Mouse (Mus musculus): ENCODE results near the gene Gm3336. TPM values are rescaled to one million over a fixed set of nuclear protein-coding genes. Genes with fewer than 3 reads are reported as not detected.
A peak's percentile ranks its signal among the peaks of the same experiment; 100 is the strongest.

Gm3336 gene
- polyA plus RNA-seq, 1 experiment from 2014 or later, result not detected

DNA sequence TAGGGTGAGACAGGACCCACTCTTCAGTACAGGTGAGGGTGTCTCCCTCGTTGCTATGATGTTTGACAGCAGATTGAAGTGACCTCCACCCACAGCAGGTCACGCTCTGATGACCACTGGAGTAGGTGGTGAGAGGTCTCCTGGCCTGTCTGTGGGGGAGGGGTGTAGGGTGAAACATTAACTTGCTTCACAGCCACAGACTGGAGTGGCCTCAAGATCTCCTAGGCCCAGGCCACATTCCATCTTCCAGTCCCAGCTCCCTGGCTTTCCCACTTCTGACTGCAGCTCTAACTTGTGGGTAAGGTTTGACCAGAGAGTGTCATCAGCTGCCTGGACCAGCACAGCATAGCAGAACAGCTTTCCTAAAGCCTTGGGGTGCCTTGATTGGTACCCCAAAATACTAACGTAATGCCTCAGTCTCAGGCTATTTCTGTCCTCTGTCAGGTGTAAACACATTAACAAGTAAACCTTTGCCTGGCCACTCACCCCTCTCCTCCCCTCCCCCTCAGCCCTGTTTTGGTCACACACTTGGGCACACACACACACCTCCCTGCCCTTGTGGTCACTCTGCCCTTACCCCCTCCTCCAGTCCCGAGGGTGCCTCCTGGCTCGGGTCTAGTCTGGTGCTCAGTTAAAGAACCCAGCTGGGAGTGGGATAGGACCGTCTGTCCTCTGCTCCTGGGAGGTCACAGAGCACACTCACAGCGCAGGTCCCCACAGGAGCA, 5.3 kb downstream of the Gm3336 start, which contains the start of gene Pde4c:
Gene Pde4c (plus strand): TSS at position 235 of the 725 bp plus-strand sequence.
- Histone ChIP-seq H3K9me3 (no peaks in the 10 kb centered on the region), H3K4me3 (no peak within 1 kb of the TSS), H3K27me3 (peaks cover 11% of the 10 kb centered on the region), H3K36me3 (no peaks in the 10 kb centered on the region), H3K4me2 (no peak within 1 kb of the TSS), H3K27ac (replicated peaks) (no peak within 1 kb of the TSS), H3K9ac (no peak within 1 kb of the TSS), H3K4me1 (replicated peaks) (no peaks in the 10 kb centered on the region)
- no peak for ATAC-seq (ENCODE audit: low FRiP score, low read depth)
- 60% methylated on average over 7 of the region's 7 CpGs for WGBS

DNA sequence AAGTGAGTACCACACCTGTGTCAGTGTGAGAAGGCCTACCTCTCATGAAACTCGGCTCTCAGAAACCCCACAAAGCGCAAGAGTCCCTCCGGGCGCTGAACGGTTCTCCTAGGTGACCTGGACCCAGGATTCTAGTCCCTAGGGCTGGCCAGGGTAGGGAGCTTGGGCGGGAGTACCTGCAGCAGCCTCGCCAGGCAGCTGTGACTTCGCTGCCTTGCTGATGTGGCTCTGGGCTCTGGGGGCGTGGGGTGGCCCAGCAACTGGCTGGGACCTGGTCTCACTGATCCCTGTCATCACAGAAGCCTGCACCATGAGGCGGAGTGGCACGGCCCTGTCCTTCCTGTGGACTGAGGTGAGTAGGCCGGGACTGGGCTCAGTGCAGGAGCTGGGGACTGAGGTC, 5.9 kb downstream of the Gm3336 start:
- 82% methylated on average over 12 of the region's 12 CpGs for WGBS
- Histone ChIP-seq H3K4me3 (no peak overlapping the region), H3K4me1 (replicated peaks) (no peaks in the 10 kb centered on the region), H3K36me3 (no peaks in the 10 kb centered on the region), H3K9ac (no peak overlapping the region), H3K9me3 (no peaks in the 10 kb centered on the region), H3K4me2 (no peak overlapping the region), H3K27me3 (peaks cover 16% of the 10 kb centered on the region), H3K27ac (replicated peaks) (no peak overlapping the region)
- no peak for ATAC-seq (ENCODE audit: low FRiP score, low read depth)

DNA sequence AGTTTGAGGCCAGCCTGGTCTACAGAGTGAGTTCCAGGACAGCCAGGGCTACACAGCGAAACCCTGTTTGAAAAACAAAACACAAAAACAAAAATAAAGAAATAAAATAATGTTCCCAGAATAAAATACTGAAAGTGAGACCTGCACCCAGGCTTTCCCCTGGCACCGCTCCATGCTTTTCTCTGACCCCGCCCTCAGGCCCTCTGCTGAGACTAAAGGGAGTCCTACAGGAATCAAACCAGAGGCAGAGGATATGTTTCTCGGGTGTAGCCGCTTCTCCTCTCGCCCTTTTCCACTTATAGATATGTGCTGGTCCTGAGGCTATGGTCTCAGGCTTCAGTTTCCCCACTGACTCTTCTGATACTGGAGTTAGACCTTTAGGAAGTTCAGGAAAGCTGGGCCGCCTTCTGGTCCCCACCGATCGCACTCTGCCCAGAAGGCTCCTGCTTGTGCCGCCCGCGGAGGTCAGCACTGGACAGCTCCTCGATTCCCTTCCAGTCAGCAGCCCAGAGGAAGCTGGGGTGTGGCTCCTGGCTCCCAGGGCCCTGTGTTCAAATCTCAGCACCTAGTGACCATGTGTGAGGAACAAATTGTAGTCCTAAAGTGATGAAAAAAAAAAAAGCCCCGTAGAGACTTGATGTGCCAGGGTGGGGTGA, 7.6 kb downstream of the Gm3336 start:
- no peak overlapping the region for H3K4me2 ChIP-seq
- no peak overlapping the region for H3K9ac ChIP-seq
- no peaks in the 10 kb centered on the region for H3K36me3 ChIP-seq
- peaks cover 32% of the 10 kb centered on the region for H3K27me3 ChIP-seq
- 0 out of 2 replicates have a peak, but pooled peaks cover 3% of the 10 kb centered on the region for H3K4me1 ChIP-seq (replicated peaks)
- no peak overlapping the region for H3K4me3 ChIP-seq
- WGBS, result 31% methylated on average over 14 of the region's 14 CpGs
- no peaks in the 10 kb centered on the region for H3K9me3 ChIP-seq
- ATAC-seq (ENCODE audit: low FRiP score, low read depth), result no peak
- no peak overlapping the region for H3K27ac ChIP-seq (replicated peaks)

DNA sequence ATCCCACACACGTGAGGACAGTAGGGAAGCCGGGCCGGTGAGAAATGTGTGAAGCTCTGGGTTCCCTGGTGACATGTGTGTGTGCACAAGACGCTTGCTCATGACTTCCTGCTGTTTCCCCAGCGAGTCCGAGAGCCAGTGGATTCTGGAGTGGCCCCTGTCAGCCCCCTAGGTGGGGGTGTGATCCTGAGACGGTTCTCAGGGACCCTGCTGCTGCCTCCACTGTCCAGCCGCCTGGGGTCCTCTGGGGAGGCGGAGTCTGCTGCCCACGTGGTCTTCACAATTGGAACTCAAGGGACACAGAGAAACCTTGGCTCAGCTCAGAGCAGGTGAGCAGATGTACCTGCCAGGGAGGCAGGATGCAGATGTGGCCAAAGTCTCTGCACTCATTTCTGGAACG, 8.4 kb downstream of the Gm3336 start:
- no peaks in the 10 kb centered on the region for H3K9me3 ChIP-seq
- 42% methylated on average over 11 of the region's 11 CpGs for WGBS
- no peak overlapping the region for H3K4me3 ChIP-seq
- no peaks in the 10 kb centered on the region for H3K36me3 ChIP-seq
- peaks cover 35% of the 10 kb centered on the region for H3K27me3 ChIP-seq
- H3K4me1 ChIP-seq (replicated peaks), result 0 out of 2 replicates have a peak, but pooled peaks cover 3% of the 10 kb centered on the region
- H3K4me2 ChIP-seq, result no peak overlapping the region
- no peak overlapping the region for H3K27ac ChIP-seq (replicated peaks)
- no peak overlapping the region for H3K9ac ChIP-seq
- no peak for ATAC-seq (ENCODE audit: low FRiP score, low read depth)

DNA sequence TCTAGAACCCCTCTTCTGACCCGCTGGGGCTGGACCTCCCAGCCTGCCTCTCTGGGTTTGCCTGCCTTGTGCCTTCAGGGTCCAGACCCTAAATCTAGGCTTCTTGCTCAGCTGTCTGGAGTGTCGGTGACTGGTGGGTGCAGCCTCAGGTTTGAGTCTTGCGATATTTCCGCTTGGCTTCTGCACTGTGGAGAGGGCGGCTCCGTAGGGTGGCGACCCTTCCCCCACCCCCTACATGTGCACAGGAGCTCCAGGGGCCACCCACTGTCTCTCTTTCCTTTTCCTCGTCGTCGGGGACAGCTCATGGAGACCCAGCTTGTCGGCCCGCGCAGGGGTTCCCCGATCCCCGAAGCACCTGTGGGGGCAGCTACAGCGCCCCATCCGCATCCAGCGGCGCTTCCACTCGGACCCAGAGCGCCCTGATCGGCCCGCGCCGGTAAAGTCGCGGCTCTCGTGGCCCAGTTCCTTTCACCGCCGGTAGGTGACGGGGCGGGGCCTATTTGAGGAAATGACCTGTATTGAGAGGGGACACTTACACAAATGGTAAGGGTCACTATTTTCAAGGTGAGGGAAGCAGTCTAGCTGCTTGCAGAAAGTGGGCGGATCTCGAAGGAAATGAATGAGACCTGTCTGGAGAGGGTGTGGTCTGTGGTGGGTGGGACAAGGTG, 11.6 kb downstream of the Gm3336 start:
- no peaks in the 10 kb centered on the region for H3K36me3 ChIP-seq
- no peak overlapping the region for H3K9ac ChIP-seq
- WGBS, result 5% methylated on average over 34 of the region's 34 CpGs
- H3K4me1 ChIP-seq (replicated peaks), result 0 out of 2 replicates have a peak, but pooled peaks cover 3% of the 10 kb centered on the region
- peak overlapping the region; percentile 24; the same call in 1 of the 2 replicates for H3K4me3 ChIP-seq
- H3K4me2 ChIP-seq, result peak overlapping the region; percentile 49
- peaks cover 35% of the 10 kb centered on the region for H3K27me3 ChIP-seq
- no peak overlapping the region for H3K27ac ChIP-seq (replicated peaks)
- no peak for ATAC-seq (ENCODE audit: low FRiP score, low read depth)
- no peaks in the 10 kb centered on the region for H3K9me3 ChIP-seq

DNA sequence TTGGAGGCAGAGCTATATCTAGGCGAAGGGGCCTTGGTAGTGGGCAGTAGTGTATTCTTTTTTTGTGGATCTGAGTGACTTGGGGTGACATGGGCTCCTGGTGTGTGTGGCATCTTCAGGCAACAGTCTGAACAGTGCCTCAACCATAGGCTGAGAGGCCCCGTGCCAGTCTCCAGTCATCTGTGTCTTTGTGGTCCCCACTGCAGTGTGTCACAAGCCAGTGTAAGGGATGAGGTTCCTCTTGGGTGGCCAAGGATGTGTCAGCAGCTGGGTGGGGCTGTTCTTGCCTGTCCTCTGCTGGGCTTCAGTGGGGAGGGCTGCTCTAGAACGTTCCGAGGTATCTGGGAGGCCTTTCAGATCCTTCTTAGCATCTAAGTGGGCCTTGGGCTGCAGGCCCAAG, 12.6 kb downstream of the Gm3336 start:
- peaks cover 35% of the 10 kb centered on the region for H3K27me3 ChIP-seq
- no peak overlapping the region for H3K4me2 ChIP-seq
- H3K4me3 ChIP-seq, result no peak overlapping the region
- no peak overlapping the region for H3K27ac ChIP-seq (replicated peaks)
- ATAC-seq (ENCODE audit: low FRiP score, low read depth), result 0 out of 2 replicates have a peak, but pooled peaks have one; percentile 3
- no peaks in the 10 kb centered on the region for H3K9me3 ChIP-seq
- H3K4me1 ChIP-seq (replicated peaks), result 0 out of 2 replicates have a peak, but pooled peaks cover 3% of the 10 kb centered on the region
- WGBS, result 88% methylated on average over 4 of the region's 4 CpGs
- no peaks in the 10 kb centered on the region for H3K36me3 ChIP-seq
- no peak overlapping the region for H3K9ac ChIP-seq

DNA sequence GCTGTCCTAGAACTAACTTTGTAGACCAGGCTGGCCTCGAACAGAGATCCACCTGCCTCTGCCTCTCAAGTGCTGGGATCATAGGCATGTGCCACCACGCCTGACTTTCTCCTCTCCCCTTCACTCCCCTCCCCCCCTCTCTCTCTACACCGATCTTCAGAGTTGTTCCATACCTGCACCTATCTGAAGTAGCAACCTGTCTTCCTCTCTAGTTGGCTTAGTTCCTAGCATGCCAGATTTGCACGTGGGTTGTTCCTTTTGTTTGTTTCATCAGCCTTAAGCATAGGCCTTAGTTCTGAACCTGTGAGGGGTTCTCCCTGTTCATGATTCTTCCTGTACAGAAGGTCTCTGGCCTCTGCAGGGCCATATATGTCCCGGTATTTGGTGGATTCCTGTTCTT, 19.4 kb downstream of the Gm3336 start:
- ATAC-seq (ENCODE audit: low FRiP score, low read depth), result no peak
- Histone ChIP-seq H3K9me3 (no peaks in the 10 kb centered on the region), H3K27me3 (peaks cover 13% of the 10 kb centered on the region)

DNA sequence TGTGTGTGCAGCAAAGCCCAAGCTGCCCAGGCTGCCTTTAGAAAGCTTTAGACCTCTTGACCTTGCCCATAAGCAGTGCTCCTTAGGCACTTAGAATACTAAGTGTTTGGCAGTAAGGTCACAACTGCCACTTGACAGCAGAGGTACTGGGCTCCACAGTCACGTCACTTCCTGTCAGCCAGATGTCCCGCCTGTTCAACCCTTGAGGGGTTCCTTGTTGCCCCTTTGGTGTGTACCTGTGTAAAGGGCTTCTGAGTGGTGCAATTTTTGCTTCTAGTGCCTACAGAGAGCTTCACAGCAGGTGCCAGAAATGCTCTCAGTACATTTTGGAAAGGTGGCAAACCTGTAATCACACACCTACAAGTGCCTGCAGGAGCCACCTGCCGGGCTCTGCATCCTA, 19.9 kb downstream of the Gm3336 start:
- Histone ChIP-seq H3K4me2 (no peak overlapping the region), H3K4me1 (replicated peaks) (peaks cover 5% of the 10 kb centered on the region), H3K27me3 (peaks cover 18% of the 10 kb centered on the region), H3K9ac (no peak overlapping the region), H3K27ac (replicated peaks) (no peak overlapping the region), H3K9me3 (no peaks in the 10 kb centered on the region), H3K36me3 (no peaks in the 10 kb centered on the region), H3K4me3 (no peak overlapping the region)
- WGBS, result 77% methylated on average over 3 of the region's 3 CpGs
- no peak for ATAC-seq (ENCODE audit: low FRiP score, low read depth)

More for the DNA sequence above, 19.4 kb downstream of the Gm3336 start:
- Histone ChIP-seq H3K4me3 (no peak overlapping the region), H3K27ac (replicated peaks) (no peak overlapping the region), H3K4me1 (replicated peaks) (no peaks in the 10 kb centered on the region), H3K36me3 (no peaks in the 10 kb centered on the region), H3K4me2 (no peak overlapping the region), H3K9ac (no peak overlapping the region)
- WGBS, result 70% methylated on average over 5 of the region's 5 CpGs

DNA sequence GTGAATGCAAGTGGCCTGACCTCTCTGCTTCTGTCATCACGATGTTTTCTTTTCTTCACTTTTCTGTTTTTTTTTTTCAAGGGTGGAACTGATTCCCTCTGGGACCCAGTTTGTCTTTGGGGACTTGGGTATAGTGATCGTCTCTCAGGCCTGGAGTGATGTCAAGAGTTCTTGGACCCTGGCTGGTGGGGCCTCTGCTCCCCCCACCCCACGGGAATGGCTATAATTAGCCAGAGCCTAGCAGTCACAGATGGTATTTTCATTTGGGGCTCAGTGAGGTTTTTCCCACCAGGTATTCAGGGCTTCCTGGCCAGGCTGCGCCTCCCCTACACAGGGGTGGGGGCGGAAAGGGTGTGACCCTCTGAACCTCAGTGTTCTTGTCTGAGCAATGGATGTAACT, 23.3 kb downstream of the Gm3336 start:
- Histone ChIP-seq H3K4me3 (no peak overlapping the region), H3K27me3 (peaks cover 49% of the 10 kb centered on the region), H3K9ac (no peak overlapping the region), H3K9me3 (no peaks in the 10 kb centered on the region), H3K4me2 (no peak overlapping the region), H3K27ac (replicated peaks) (no peak overlapping the region), H3K4me1 (replicated peaks) (peaks cover 17% of the 10 kb centered on the region), H3K36me3 (no peaks in the 10 kb centered on the region)
- no peak for ATAC-seq (ENCODE audit: low FRiP score, low read depth)
- WGBS, result 64% methylated on average over 5 of the region's 5 CpGs

DNA sequence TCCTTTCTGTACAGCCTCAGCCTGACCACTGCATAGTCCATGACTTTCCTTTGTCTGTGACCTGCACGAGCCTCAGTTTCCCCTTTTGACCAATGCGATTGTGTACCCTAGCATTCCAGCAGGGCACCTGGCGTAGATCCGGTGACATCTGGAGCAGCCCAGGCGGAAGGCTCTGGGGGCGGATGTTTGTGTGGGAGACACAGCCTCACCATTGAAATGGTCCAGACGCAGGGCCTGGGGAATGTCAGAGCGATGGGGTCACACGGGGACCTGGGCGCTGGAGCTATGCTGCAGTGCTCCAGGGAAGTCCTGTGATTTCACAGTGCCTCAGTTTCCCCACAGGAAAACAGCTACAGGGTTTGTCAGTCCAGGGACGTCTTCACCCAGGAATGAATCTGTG, 23.8 kb downstream of the Gm3336 start:
- Histone ChIP-seq H3K4me3 (no peak overlapping the region), H3K9ac (no peak overlapping the region), H3K9me3 (no peaks in the 10 kb centered on the region), H3K4me2 (no peak overlapping the region), H3K4me1 (replicated peaks) (peaks cover 17% of the 10 kb centered on the region), H3K27me3 (peaks cover 52% of the 10 kb centered on the region), H3K27ac (replicated peaks) (no peak overlapping the region), H3K36me3 (no peaks in the 10 kb centered on the region)
- 67% methylated on average over 11 of the region's 11 CpGs for WGBS
- ATAC-seq (ENCODE audit: low FRiP score, low read depth), result peak; percentile 6; the same call in 1 of the 2 replicates

DNA sequence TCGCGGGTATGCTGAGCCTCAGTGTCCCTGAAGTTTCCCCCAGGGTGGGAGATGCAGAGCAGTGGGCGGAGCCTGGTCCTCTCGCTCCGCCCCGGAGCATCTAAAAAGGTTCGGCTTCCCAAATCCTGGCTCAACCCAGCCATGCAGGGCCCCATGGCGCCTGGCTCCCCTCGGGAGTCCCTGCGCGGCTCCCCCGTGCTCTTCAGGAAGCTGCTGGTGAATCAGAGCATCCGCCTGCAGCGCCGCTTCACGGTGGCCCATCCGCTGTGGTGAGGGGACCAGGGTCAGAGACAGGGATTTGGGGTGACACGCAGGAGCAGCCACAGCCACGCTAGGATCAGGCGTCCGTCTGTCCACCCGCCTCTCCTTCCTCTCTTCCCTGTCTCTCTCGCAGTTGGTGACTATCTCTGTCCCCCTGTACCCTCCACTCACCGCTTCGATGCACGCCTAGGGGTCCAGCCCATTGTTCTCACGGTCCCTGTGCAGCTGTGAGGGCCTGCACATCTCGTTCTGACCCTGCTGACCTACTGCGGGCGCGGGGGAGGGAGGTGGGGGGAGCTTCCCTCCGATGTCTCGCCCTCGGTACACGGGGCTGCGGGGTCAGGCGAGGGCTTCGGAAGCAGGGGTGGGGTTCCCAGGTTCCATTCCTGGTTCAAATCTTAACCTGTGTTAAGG, 24.8 kb downstream of the Gm3336 start:
- no peak overlapping the region for H3K9ac ChIP-seq
- peak overlapping the region; percentile 61 for H3K4me2 ChIP-seq
- H3K4me3 ChIP-seq, result peak overlapping the region; percentile 38
- no peaks in the 10 kb centered on the region for H3K9me3 ChIP-seq
- 2% methylated on average over 38 of the region's 38 CpGs for WGBS
- peaks cover 17% of the 10 kb centered on the region for H3K4me1 ChIP-seq (replicated peaks)
- no peaks in the 10 kb centered on the region for H3K36me3 ChIP-seq
- peaks cover 57% of the 10 kb centered on the region for H3K27me3 ChIP-seq
- peak; percentile 27; the same call in 1 of the 2 replicates for ATAC-seq (ENCODE audit: low FRiP score, low read depth)
- H3K27ac ChIP-seq (replicated peaks), result no peak overlapping the region

Measured in hindbrain, embryonic 15.5 days (tissue).